Mouse (Mus musculus) forebrain, postnatal 0 days (tissue): Measurements from ENCODE around the gene Prrg2. TPM values are rescaled to one million over a fixed set of nuclear protein-coding genes. Genes with fewer than 3 reads are reported as not detected.
"Not testable (repeated sequence)": the region's sequence is repeated elsewhere in the genome, so short reads cannot be mapped to it uniquely, and the experiment has no call there.

Experiments
- ATAC-seq: fragments of 200-750 bp; cut with Nextera tagmentation; 2 replicates; pipeline ENCODE4 v1.8.0; 2017; ENCODE audit warnings: mild to moderate bottlenecking, moderate library complexity
- DNase-seq: peaks from one replicate; pipeline ENCODE4 v3.0.0-alpha.2; 2015
- H3K27ac ChIP-seq: fragments of 300-500 bp; sonication (generic); 2 replicates; pipeline ENCODE4 v1.5.1; 2014; ENCODE audit warnings: low read depth, mild to moderate bottlenecking, antibody characterized with exemption, low read length, moderate library complexity, mixed read lengths
- H3K27me3 ChIP-seq: fragments of 300-500 bp; sonication (generic); 2 replicates; pipeline ENCODE4 v1.6.1; 2014; ENCODE audit warnings: mild to moderate bottlenecking, low read length, mixed read lengths; ENCODE audit not compliant: insufficient read depth
- H3K36me3 ChIP-seq: fragments of 300-500 bp; sonication (generic); 2 replicates; pipeline ENCODE4 v1.6.1; 2014; ENCODE audit warnings: mild to moderate bottlenecking, moderate library complexity; ENCODE audit not compliant: insufficient read depth
- H3K4me1 ChIP-seq: fragments of 300-500 bp; sonication (generic); 2 replicates; pipeline ENCODE4 v1.6.1; 2014; ENCODE audit warnings: antibody characterized with exemption; ENCODE audit not compliant: insufficient read depth
- H3K4me2 ChIP-seq: fragments of 300-500 bp; sonication (generic); 2 replicates; pipeline ENCODE4 v1.6.1; 2014; ENCODE audit warnings: low read depth, mild to moderate bottlenecking, moderate library complexity
- H3K4me3 ChIP-seq: fragments of 300-500 bp; sonication (generic); 2 replicates; pipeline ENCODE4 v1.5.1; 2014; ENCODE audit warnings: low read depth, low read length, mixed read lengths
- H3K9ac ChIP-seq: fragments of 300-500 bp; sonication (generic); 2 replicates; pipeline ENCODE4 v1.6.1; 2014; ENCODE audit warnings: mild to moderate bottlenecking
- H3K9me3 ChIP-seq: fragments of 300-500 bp; sonication (generic); 2 replicates; pipeline ENCODE4 v1.6.1; 2016; ENCODE audit warnings: low read length
- CTCF ChIP-seq: sonication (generic); IDR thresholded peaks from 2 replicates; pipeline ENCODE4 v1.5.1; 2016; ENCODE audit warnings: antibody characterized with exemption, control low read depth, low read depth
- WGBS: fragments of 180-500 bp; shearing (Covaris S2); extraction: QIAGEN DNeasy Blood & Tissue Kit; methylation state at CpG from one replicate; pipeline ENCODE4 v1.1.7; 2014; 5-methylcytosine and 5-hydroxymethylcytosine counted together
- polyA plus RNA-seq: library from polyadenylated mRNA; unstranded; fragments of >200 nt; fragmentation: Nextera tagmentation; extraction: Ambion mirVana; gene quantifications from 2 replicates; pipeline ENCODE4 v1.2.1, GENCODE M21; 2015
- total RNA-seq: library from RNA; depleted of rRNA; stranded (reverse); fragments of >200 nt; gene quantifications from 2 replicates; pipeline ENCODE4 v1.2.3, GENCODE M21; 2014

Prrg2 gene
- total and polyA plus RNA-seq, 2 experiments from 2014 or later = 15.1 to 15.9 TPM

- no peak for TF ChIP-seq CTCF
- Histone ChIP-seq H3K9ac (no peak within 1 kb of the TSS), H3K9me3 (no peaks in the 10 kb centered on the region), H3K27ac (no peak within 1 kb of the TSS), H3K4me3 (no peak within 1 kb of the TSS), H3K27me3 (no peaks in the 10 kb centered on the region), H3K4me1 (no peaks in the 10 kb centered on the region), H3K4me2 (0 out of 2 replicates have a peak within 1 kb of the TSS, but pooled peaks have one; percentile 13), H3K36me3 (no peaks in the 10 kb centered on the region)
- WGBS = 74% methylated on average over 7 of the region's 7 CpGs
- DNase-seq = no peak
- peak; percentile 65; the same call in 1 of the 2 replicates for ATAC-seq
These were observed 41.2 kb upstream of the Prrg2 start, which contains the start of gene Fcgrt for GRCm38 (mm10) chr7:45103652-45104180. Gene Fcgrt, minus strand, starts transcription at chr7:45103851.

- ATAC-seq (no peak), DNase-seq (no peak)
- H3K4me1 ChIP-seq = no peaks in the 10 kb centered on the region
- no peak overlapping the region for H3K27ac ChIP-seq
- no peak overlapping the region for H3K9ac ChIP-seq
- WGBS = 81% methylated on average over 9 of the region's 9 CpGs
- H3K27me3 ChIP-seq = no peaks in the 10 kb centered on the region
- no peak overlapping the region for H3K4me3 ChIP-seq
- H3K9me3 ChIP-seq = no peaks in the 10 kb centered on the region
- H3K4me2 ChIP-seq = 0 out of 2 replicates have a peak overlapping the region, but pooled peaks have one; percentile 13
- no peak for TF ChIP-seq CTCF
- H3K36me3 ChIP-seq = no peaks in the 10 kb centered on the region
These were observed 40.6 kb upstream of the Prrg2 start for GRCm38 (mm10) chr7:45102940-45103585.

- Histone ChIP-seq H3K4me1 (no peaks in the 10 kb centered on the region), H3K4me3 (no peak overlapping the region), H3K9me3 (no peaks in the 10 kb centered on the region), H3K36me3 (no peaks in the 10 kb centered on the region), H3K27me3 (no peaks in the 10 kb centered on the region), H3K4me2 (no peak overlapping the region), H3K9ac (no peak overlapping the region), H3K27ac (no peak overlapping the region)
- TF ChIP-seq CTCF = no peak
- no peak for DNase-seq
- no peak for ATAC-seq
- 83% methylated on average over 11 of the region's 11 CpGs for WGBS
These were observed 40.0 kb upstream of the Prrg2 start for GRCm38 (mm10) chr7:45102441-45102840.

- H3K27ac ChIP-seq = no peak overlapping the region
- H3K4me3 ChIP-seq = no peak overlapping the region
- no peak for TF ChIP-seq CTCF
- H3K36me3 ChIP-seq = no peaks in the 10 kb centered on the region
- no peak overlapping the region for H3K4me2 ChIP-seq
- H3K9ac ChIP-seq = no peak overlapping the region
- H3K9me3 ChIP-seq = no peaks in the 10 kb centered on the region
- H3K27me3 ChIP-seq = no peaks in the 10 kb centered on the region
- no peak for DNase-seq
- no peaks in the 10 kb centered on the region for H3K4me1 ChIP-seq
- 92% methylated on average over 6 of the region's 6 CpGs for WGBS
- ATAC-seq = no peak
These were observed 37.6 kb upstream of the Prrg2 start for GRCm38 (mm10) chr7:45100046-45100445.

- 91% methylated on average over 8 of the region's 8 CpGs for WGBS
- TF ChIP-seq CTCF = peak; percentile 23
- Histone ChIP-seq H3K27me3 (no peaks in the 10 kb centered on the region), H3K9ac (no peak overlapping the region), H3K36me3 (no peaks in the 10 kb centered on the region), H3K4me3 (no peak overlapping the region), H3K4me2 (no peak overlapping the region), H3K27ac (no peak overlapping the region), H3K4me1 (no peaks in the 10 kb centered on the region), H3K9me3 (no peaks in the 10 kb centered on the region)
- DNase-seq (no peak), ATAC-seq (no peak)
These were observed 36.2 kb upstream of the Prrg2 start for GRCm38 (mm10) chr7:45098541-45099240.

GRCm38 (mm10) chr7:45097479-45097878 lies 35.0 kb upstream of the Prrg2 start:
- no peak for ATAC-seq
- no peak for DNase-seq
- 52% methylated on average over 6 of the region's 6 CpGs for WGBS
- Histone ChIP-seq H3K27ac (no peak overlapping the region), H3K4me1 (no peaks in the 10 kb centered on the region), H3K4me2 (no peak overlapping the region), H3K27me3 (no peaks in the 10 kb centered on the region), H3K9me3 (no peaks in the 10 kb centered on the region), H3K9ac (no peak overlapping the region), H3K36me3 (no peaks in the 10 kb centered on the region), H3K4me3 (no peak overlapping the region)
- TF ChIP-seq CTCF = no peak

GRCm38 (mm10) chr7:45095965-45096364 lies 33.5 kb upstream of the Prrg2 start:
- not testable (repeated sequence) for H3K9ac ChIP-seq, H3K27ac ChIP-seq, H3K9me3 ChIP-seq, H3K4me3 ChIP-seq, H3K4me2 ChIP-seq, H3K36me3 ChIP-seq, DNase-seq, H3K27me3 ChIP-seq, H3K4me1 ChIP-seq, ATAC-seq
- WGBS = 91% methylated on average over 14 of the region's 14 CpGs
